Mouse (Mus musculus) adrenal gland, postnatal 10 days (tissue): Measurements from ENCODE around the gene Ntrk2. TPM values are rescaled to one million over a fixed set of nuclear protein-coding genes. Genes with fewer than 3 reads are reported as not detected.

Experiments used
- DNase-seq: peaks from one replicate; pipeline ENCODE4 v3.0.0; 2021; ENCODE audit warnings: mixed read lengths
- total RNA-seq, 2 experiments: library from RNA; stranded (reverse); gene quantifications; 2 replicates each; pipeline ENCODE4 v1.2.3; 2021

The Ntrk2 gene
- total RNA-seq, 2 experiments from 2014 or later: 13.1 to 17.8 TPM

- no peak for DNase-seq
These were observed 118.1 kb downstream of the Ntrk2 start for GRCm38 (mm10) chr13:58924486-58924885.

GRCm38 (mm10) chr13:58927186-58927585 is 120.8 kb downstream of the Ntrk2 start:
- peak; percentile 21 for DNase-seq

GRCm38 (mm10) chr13:58927656-58928226 is 121.4 kb downstream of the Ntrk2 start:
- peak; percentile 24 for DNase-seq

GRCm38 (mm10) chr13:58928668-58929436 is 122.5 kb downstream of the Ntrk2 start:
- no peak for DNase-seq

- no peak for DNase-seq
These were observed 123.8 kb downstream of the Ntrk2 start for GRCm38 (mm10) chr13:58930161-58930560.

- no peak for DNase-seq
These were observed 126.8 kb downstream of the Ntrk2 start for GRCm38 (mm10) chr13:58933126-58933525.

- DNase-seq: no peak
These were observed 128.3 kb downstream of the Ntrk2 start for GRCm38 (mm10) chr13:58934576-58935110.

- DNase-seq: no peak
These were observed 129.7 kb downstream of the Ntrk2 start for GRCm38 (mm10) chr13:58935956-58936495.

GRCm38 (mm10) chr13:58937884-58938283 is 131.5 kb downstream of the Ntrk2 start:
- DNase-seq: no peak

- DNase-seq: peak; percentile 51
These were observed 132.1 kb downstream of the Ntrk2 start for GRCm38 (mm10) chr13:58938464-58938863.

GRCm38 (mm10) chr13:58940208-58940607 is 133.8 kb downstream of the Ntrk2 start:
- DNase-seq: no peak

GRCm38 (mm10) chr13:58940798-58941197 is 134.4 kb downstream of the Ntrk2 start:
- no peak for DNase-seq

- no peak for DNase-seq
These were observed 139.4 kb downstream of the Ntrk2 start for GRCm38 (mm10) chr13:58945781-58946180.

GRCm38 (mm10) chr13:58946589-58946988 is 140.2 kb downstream of the Ntrk2 start:
- no peak for DNase-seq

- no peak for DNase-seq
These were observed 140.7 kb downstream of the Ntrk2 start for GRCm38 (mm10) chr13:58947056-58947455.

- DNase-seq: no peak
These were observed 148.0 kb downstream of the Ntrk2 start for GRCm38 (mm10) chr13:58954331-58954730.

GRCm38 (mm10) chr13:58954764-58955163 is 148.4 kb downstream of the Ntrk2 start:
- DNase-seq: no peak

- DNase-seq: no peak
These were observed 148.9 kb downstream of the Ntrk2 start for GRCm38 (mm10) chr13:58955237-58955777.

- DNase-seq: no peak
These were observed 152.0 kb downstream of the Ntrk2 start for GRCm38 (mm10) chr13:58958171-58958904.

- no peak for DNase-seq
These were observed 154.0 kb downstream of the Ntrk2 start for GRCm38 (mm10) chr13:58960321-58960720.

GRCm38 (mm10) chr13:58964701-58965359 is 158.5 kb downstream of the Ntrk2 start:
- no peak for DNase-seq

GRCm38 (mm10) chr13:58965826-58966225 is 159.5 kb downstream of the Ntrk2 start:
- no peak for DNase-seq
